Mouse (Mus musculus) thymus, adult 2 months (tissue): ENCODE measurements around the gene Taf6l.

ENCODE experiments used
- CTCF ChIP-seq: fragments of 200-500 bp; IDR thresholded peaks from 2 replicates; pipeline ENCODE4 v1.5.1; 2012; ENCODE audit warnings: mild to moderate bottlenecking, control low read depth, low read length, moderate library complexity, borderline replicate concordance; ENCODE audit not compliant: control insufficient read depth, poor library complexity, insufficient read depth; ENCODE audit errors: extremely low read depth
- POLR2A ChIP-seq: fragments of 200-500 bp; IDR thresholded peaks from 2 replicates; pipeline ENCODE4 v1.6.1; 2012; ENCODE audit warnings: mild to moderate bottlenecking, low read length, control low read depth, moderate library complexity; ENCODE audit not compliant: control insufficient read depth, poor library complexity, insufficient read depth; ENCODE audit errors: extremely low read depth

GRCm38 (mm10) chr19:8802130-8802821, 16.1 kb upstream of the Taf6l start, which contains the start of gene Zbtb3:
- no peak for TF ChIP-seq CTCF
- peak; percentile 59; the same call in 1 of the 2 replicates for TF ChIP-seq POLR2A
